Mouse (Mus musculus) liver, embryonic 11.5 days (tissue): ENCODE data around the gene Lexm. TPM values are rescaled to one million over a fixed set of nuclear protein-coding genes. Genes with fewer than 3 reads are reported as not detected.

Experiments
- ATAC-seq: fragments of 200-750 bp; cut with Nextera tagmentation; replicated peaks from 2 replicates; pipeline ENCODE4 v1.8.0; 2017; ENCODE audit warnings: moderate number of reproducible peaks, mild to moderate bottlenecking, moderate TSS enrichment, moderate library complexity; ENCODE audit not compliant: low FRiP score
- DNase-seq: peaks from one replicate; pipeline ENCODE4 v3.0.0-alpha.2; 2017; ENCODE audit warnings: low spot score
- H3K27ac ChIP-seq: fragments of 300-500 bp; sonication (generic); 2 replicates; pipeline ENCODE4 v1.5.1; 2014; ENCODE audit warnings: mild to moderate bottlenecking, low read depth, low read length, control low read depth
- H3K27me3 ChIP-seq: fragments of 300-500 bp; sonication (generic); replicated peaks from 2 replicates; pipeline ENCODE4 v1.6.1; 2014; ENCODE audit warnings: low read length, mixed read lengths; ENCODE audit not compliant: control insufficient read depth, insufficient read depth
- H3K36me3 ChIP-seq: fragments of 300-500 bp; sonication (generic); 2 replicates; pipeline ENCODE4 v1.6.1; 2014; ENCODE audit warnings: mild to moderate bottlenecking, low read length, moderate library complexity, mixed read lengths; ENCODE audit not compliant: control insufficient read depth, insufficient read depth
- H3K4me1 ChIP-seq: fragments of 300-500 bp; sonication (generic); replicated peaks from 2 replicates; pipeline ENCODE4 v1.6.1; 2014; ENCODE audit warnings: low read length, mixed read lengths; ENCODE audit not compliant: control insufficient read depth, insufficient read depth
- H3K4me2 ChIP-seq: fragments of 300-500 bp; sonication (generic); 2 replicates; pipeline ENCODE4 v1.6.1; 2014; ENCODE audit warnings: mild to moderate bottlenecking, control low read depth, moderate library complexity
- H3K4me3 ChIP-seq: fragments of 300-500 bp; sonication (generic); 2 replicates; pipeline ENCODE4 v1.5.1; 2014; ENCODE audit warnings: low read depth, low read length, control low read depth
- H3K9ac ChIP-seq: fragments of 300-500 bp; sonication (generic); 2 replicates; pipeline ENCODE4 v1.6.1; 2014; ENCODE audit warnings: low read depth, low read length, control low read depth
- H3K9me3 ChIP-seq: fragments of 300-500 bp; sonication (generic); 2 replicates; pipeline ENCODE4 v1.6.1; 2016; ENCODE audit warnings: low read length, inconsistent platforms, mixed read lengths; ENCODE audit not compliant: control insufficient read depth
- WGBS: fragments of 180-500 bp; shearing (Covaris S2); extraction: QIAGEN DNeasy Blood & Tissue Kit; methylation state at CpG from one replicate; pipeline ENCODE4 v1.1.7; 2014; 5-methylcytosine and 5-hydroxymethylcytosine counted together
- polyA plus RNA-seq: library from polyadenylated mRNA; unstranded; fragments of >200 nt; fragmentation: Nextera tagmentation; extraction: Ambion mirVana; gene quantifications from 2 replicates; pipeline ENCODE4 v1.2.1, GENCODE M21; 2014

Gene Lexm
- polyA plus RNA-seq, 1 experiment from 2014 or later = 0.52 TPM

DNA sequence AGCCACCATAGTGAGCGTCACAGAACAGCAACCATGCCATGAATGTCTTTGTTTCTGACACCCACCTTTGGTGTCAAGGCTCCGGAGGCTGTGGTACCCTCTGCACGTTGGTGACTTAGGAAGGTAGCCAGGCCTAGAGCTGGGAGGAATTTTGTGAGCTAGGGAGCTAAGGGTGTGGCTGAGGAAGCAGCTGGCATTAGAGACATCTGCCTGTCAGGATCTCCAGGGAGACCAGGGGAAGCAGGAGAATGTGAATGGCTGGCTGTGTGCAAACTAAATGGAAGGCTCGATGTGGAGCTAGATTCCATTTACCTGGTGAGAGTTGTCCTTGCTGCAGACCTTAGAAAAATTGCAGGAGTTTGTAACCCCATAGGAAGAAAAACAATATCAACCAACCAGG lies 32.4 kb downstream of the Lexm start:
- peaks cover 38% of the 10 kb centered on the region for H3K36me3 ChIP-seq
- WGBS = 86% methylated on average over 4 of the region's 4 CpGs
- H3K4me1 ChIP-seq = peaks cover 29% of the 10 kb centered on the region
- no peak overlapping the region for H3K4me2 ChIP-seq
- no peak overlapping the region for H3K27ac ChIP-seq
- H3K27me3 ChIP-seq = no peaks in the 10 kb centered on the region
- DNase-seq (no peak), ATAC-seq (no peak)
- H3K9me3 ChIP-seq = no peaks in the 10 kb centered on the region
- H3K9ac ChIP-seq = no peak overlapping the region
- no peak overlapping the region for H3K4me3 ChIP-seq

GRCm38 (mm10) chr4:106582428-106583153 lies 34.5 kb downstream of the Lexm start:
- Histone ChIP-seq H3K9ac (peak overlapping the region; percentile 32), H3K27ac (peak overlapping the region; percentile 96), H3K4me1 (peaks cover 29% of the 10 kb centered on the region), H3K27me3 (no peaks in the 10 kb centered on the region), H3K36me3 (peaks cover 35% of the 10 kb centered on the region), H3K4me3 (no peak overlapping the region), H3K4me2 (peak overlapping the region; percentile 50), H3K9me3 (no peaks in the 10 kb centered on the region)
- WGBS = 66% methylated on average over 12 of the region's 12 CpGs
- peak; percentile 93 for ATAC-seq
- no peak for DNase-seq

DNA sequence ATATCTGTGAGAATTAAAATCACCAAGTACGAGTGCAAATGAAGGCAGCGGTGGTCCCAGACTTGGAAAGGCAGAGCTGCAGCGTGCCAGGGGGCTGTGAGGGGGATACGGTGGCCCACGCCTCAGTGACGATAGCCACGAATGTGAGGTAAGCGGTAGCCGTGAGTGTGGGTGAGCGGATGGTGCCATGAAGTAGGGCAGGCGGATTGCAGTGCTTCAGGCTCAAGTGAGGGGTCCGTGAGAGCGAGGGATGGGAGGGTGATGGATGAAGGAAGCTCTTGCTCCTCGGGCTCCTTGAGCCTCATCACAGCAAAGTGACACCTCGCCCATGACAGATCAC lies 35.2 kb downstream of the Lexm start:
- H3K4me1 ChIP-seq = peaks cover 29% of the 10 kb centered on the region
- ATAC-seq (no peak), DNase-seq (no peak)
- no peak overlapping the region for H3K9ac ChIP-seq
- H3K36me3 ChIP-seq = peaks cover 35% of the 10 kb centered on the region
- WGBS = 77% methylated on average over 15 of the region's 15 CpGs
- H3K27me3 ChIP-seq = no peaks in the 10 kb centered on the region
- peak overlapping the region; percentile 96 for H3K27ac ChIP-seq
- no peaks in the 10 kb centered on the region for H3K9me3 ChIP-seq
- H3K4me3 ChIP-seq = no peak overlapping the region; the same call in 1 of the 2 replicates
- peak overlapping the region; percentile 50 for H3K4me2 ChIP-seq

GRCm38 (mm10) chr4:106581176-106581864 lies 35.7 kb downstream of the Lexm start:
- Histone ChIP-seq H3K27ac (peak overlapping the region; percentile 96; the same call in 1 of the 2 replicates), H3K4me3 (no peak overlapping the region), H3K27me3 (no peaks in the 10 kb centered on the region), H3K4me1 (peaks cover 29% of the 10 kb centered on the region), H3K4me2 (no peak overlapping the region; the same call in 1 of the 2 replicates), H3K36me3 (peaks cover 35% of the 10 kb centered on the region), H3K9me3 (no peaks in the 10 kb centered on the region), H3K9ac (no peak overlapping the region)
- ATAC-seq = no peak; the same call in 1 of the 2 replicates
- 67% methylated on average over 14 of the region's 14 CpGs for WGBS
- DNase-seq = no peak

DNA sequence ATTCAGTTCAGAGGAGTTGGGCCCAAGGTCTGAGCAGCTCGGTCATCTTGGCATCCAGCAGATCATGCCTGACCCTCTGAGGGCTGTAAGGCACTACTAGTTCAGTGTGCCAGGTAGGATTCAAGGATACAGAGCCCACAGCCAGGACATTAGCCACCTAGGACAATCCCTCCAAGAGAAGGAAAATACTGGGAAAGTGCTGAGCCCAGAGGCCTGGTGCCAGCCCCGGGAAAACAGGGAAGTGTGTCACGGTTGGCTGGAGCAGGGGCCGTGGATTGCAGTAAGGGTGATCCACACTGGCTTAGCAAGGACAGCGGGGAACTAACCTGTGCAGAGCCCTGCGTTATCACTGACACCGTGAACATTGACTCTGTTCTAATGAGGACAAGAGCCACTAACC lies 39.5 kb downstream of the Lexm start:
- Histone ChIP-seq H3K4me2 (no peak overlapping the region), H3K4me1 (peaks cover 18% of the 10 kb centered on the region), H3K27me3 (no peaks in the 10 kb centered on the region), H3K36me3 (peaks cover 46% of the 10 kb centered on the region), H3K9me3 (no peaks in the 10 kb centered on the region), H3K27ac (no peak overlapping the region), H3K9ac (no peak overlapping the region), H3K4me3 (no peak overlapping the region)
- WGBS = 88% methylated on average over 7 of the region's 7 CpGs
- DNase-seq (no peak), ATAC-seq (no peak)

DNA sequence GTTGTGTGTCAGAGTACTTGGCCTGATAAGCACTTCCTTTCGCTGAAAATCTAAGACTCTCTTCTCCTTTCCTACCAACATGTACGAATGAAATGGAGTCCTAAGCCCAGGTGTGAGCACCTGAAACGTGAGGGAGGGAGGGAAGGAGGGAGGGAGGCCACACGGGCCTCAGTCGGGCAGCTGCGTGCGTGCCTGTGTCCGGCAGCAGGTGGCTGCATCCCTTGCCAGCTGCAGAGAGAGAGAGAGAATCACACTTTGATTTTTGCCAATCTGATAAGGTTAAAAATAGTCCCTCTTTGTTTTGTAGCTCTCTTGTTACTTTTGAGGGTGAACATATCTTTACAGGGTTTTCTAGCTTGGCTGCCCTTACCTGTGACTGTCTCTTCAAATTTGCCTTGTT lies 42.0 kb downstream of the Lexm start:
- Histone ChIP-seq H3K9ac (no peak overlapping the region), H3K36me3 (peaks cover 56% of the 10 kb centered on the region), H3K4me2 (no peak overlapping the region), H3K9me3 (no peaks in the 10 kb centered on the region), H3K27ac (no peak overlapping the region), H3K4me1 (no peaks in the 10 kb centered on the region), H3K27me3 (no peaks in the 10 kb centered on the region), H3K4me3 (no peak overlapping the region)
- ATAC-seq (no peak), DNase-seq (no peak)
- 91% methylated on average over 8 of the region's 8 CpGs for WGBS

DNA sequence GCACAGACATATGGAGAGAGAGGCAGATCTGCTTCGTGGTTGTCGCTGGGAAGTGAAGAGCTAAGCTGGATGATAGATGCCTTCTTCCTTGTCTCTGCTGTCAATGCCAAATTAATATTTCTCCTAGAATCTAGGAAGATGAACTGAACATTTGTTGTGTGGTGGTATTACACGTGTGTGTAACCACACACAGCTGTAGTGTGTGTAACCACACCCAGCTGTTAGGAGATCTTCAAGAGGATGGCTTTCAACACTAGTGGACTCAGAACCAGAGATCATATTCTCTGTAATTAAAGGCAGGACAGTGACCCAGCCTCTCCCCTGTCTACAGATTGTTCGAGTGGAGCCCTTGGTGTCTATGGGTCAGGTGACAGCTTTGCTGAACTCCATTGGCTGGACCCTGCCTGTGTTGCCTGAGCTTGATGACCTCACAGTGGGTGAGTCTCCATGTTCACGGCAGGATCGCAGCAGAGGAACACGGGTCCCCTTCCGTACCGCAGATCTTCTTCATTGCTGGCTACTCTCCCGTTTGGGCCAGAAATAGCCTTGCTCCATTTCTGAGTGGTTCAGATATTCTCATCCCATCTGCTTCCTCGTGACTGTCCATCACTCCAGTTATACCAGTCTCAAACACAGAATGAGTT lies 45.8 kb downstream of the Lexm start:
- WGBS = 90% methylated on average over 11 of the region's 11 CpGs
- no peaks in the 10 kb centered on the region for H3K4me1 ChIP-seq
- no peaks in the 10 kb centered on the region for H3K27me3 ChIP-seq
- DNase-seq (no peak), ATAC-seq (no peak)
- no peak overlapping the region for H3K4me3 ChIP-seq
- peaks cover 56% of the 10 kb centered on the region for H3K36me3 ChIP-seq
- no peak overlapping the region for H3K9ac ChIP-seq
- H3K27ac ChIP-seq = no peak overlapping the region
- no peak overlapping the region for H3K4me2 ChIP-seq
- no peaks in the 10 kb centered on the region for H3K9me3 ChIP-seq

DNA sequence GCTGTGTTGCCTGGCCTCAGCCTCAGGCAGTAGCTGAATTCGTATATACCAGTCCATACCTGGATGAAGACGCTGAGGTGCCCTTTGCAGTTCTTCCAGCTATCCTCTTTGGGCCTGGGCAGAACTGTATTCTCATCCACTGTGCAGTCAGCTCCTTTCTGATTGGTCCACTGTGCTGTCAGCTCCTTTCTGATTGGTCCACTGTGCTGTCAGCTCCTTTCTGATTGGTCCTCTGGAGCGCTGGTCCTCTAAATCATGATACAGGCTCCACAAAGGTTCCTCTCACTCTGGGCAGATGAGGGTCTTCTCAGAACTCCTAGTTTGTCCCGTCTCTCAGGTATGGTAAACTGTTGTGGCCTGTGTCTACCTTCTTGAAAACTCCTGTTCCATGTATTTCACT lies 47.4 kb downstream of the Lexm start:
- ATAC-seq (no peak; the same call in 1 of the 2 replicates), DNase-seq (no peak)
- Histone ChIP-seq H3K4me1 (no peaks in the 10 kb centered on the region), H3K4me2 (no peak overlapping the region), H3K9me3 (no peaks in the 10 kb centered on the region), H3K4me3 (no peak overlapping the region), H3K27me3 (no peaks in the 10 kb centered on the region), H3K36me3 (peaks cover 54% of the 10 kb centered on the region), H3K27ac (no peak overlapping the region), H3K9ac (no peak overlapping the region)
- 94% methylated on average over 4 of the region's 4 CpGs for WGBS
